Mouse (Mus musculus) monocyte, adult 5-6 weeks (primary cell): Measurements from ENCODE around the gene Rab6a. TPM values are rescaled to one million over a fixed set of nuclear protein-coding genes. Genes with fewer than 3 reads are reported as not detected.
A peak's percentile ranks its signal among the peaks of the same experiment; 100 is the strongest.

Experiments used
- ATAC-seq: fragments of 153-309, 156-312 bp; replicated peaks from 2 replicates; pipeline ENCODE4 v1.8.0; 2017; ENCODE audit warnings: mild to moderate bottlenecking; ENCODE audit not compliant: low TSS enrichment, insufficient number of reproducible peaks, severe bottlenecking, poor library complexity, low FRiP score
- total RNA-seq: library from RNA; stranded (forward); fragments of 200-1000, 200-491, 200-594 nt; gene quantifications from 3 replicates; pipeline ENCODE4 v1.2.3, GENCODE M21; 2017

The Rab6a gene
- total RNA-seq, 1 experiment from 2014 or later = 94.9 TPM

DNA sequence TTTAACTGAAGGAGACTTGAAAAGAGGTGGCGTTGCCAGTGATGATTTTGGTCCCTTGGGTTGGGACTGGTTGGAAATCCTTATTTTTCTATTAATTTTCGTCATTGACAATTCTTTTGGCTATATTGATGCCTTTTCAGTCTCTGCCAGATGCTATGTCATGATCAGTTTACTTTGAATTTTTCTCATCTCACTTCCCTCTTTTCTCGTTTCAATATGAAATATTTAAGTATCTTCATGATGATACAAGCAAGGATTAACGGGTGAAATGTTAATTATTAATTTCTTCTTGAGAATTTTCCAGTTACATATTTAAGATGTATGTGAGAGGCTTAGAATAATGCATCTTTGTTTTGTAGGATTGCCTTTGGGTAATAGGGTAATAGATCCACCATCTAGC lies 1.7 kb downstream of the Rab6a start:
- no peak for ATAC-seq

GRCm38 (mm10) chr7:100616121-100616857 lies 9.1 kb downstream of the Rab6a start:
- ATAC-seq = no peak

GRCm38 (mm10) chr7:100622277-100622676 lies 15.1 kb downstream of the Rab6a start:
- peak; percentile 71; the same call in 1 of the 2 replicates for ATAC-seq

- no peak for ATAC-seq
Measured at GRCm38 (mm10) chr7:100624538-100624937, 17.3 kb downstream of the Rab6a start.

- ATAC-seq = 0 out of 2 replicates have a peak, but pooled peaks have one; percentile 35
Measured at GRCm38 (mm10) chr7:100637657-100638056, 30.4 kb downstream of the Rab6a start.

DNA sequence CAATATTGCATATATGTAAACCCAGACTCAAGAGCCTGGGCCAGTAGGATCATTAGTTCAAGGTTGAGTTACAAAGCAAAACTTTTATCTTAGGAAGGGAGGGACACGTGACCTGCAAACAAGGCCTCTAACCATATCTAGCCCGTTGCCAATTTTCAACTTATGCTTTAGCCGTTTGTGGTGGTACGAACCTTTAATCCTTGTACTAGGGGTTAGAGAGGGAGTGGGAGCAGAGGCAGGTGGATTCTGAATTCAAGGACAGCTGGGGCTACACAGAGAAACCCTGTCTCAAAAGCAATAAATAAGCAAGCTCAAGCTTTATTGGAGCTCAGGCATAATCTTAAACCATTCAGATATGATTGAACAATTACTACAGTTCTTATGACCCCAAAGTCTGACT lies 35.2 kb downstream of the Rab6a start:
- no peak for ATAC-seq

- peak; percentile 34; the same call in 1 of the 2 replicates for ATAC-seq
Measured at GRCm38 (mm10) chr7:100645147-100645546, 37.9 kb downstream of the Rab6a start.

- ATAC-seq = no peak
Measured at GRCm38 (mm10) chr7:100649095-100649494, 41.9 kb downstream of the Rab6a start.

- no peak for ATAC-seq
Measured at GRCm38 (mm10) chr7:100649826-100650225, 42.6 kb downstream of the Rab6a start.

- ATAC-seq = no peak
Measured at GRCm38 (mm10) chr7:100650421-100650820, 43.2 kb downstream of the Rab6a start.

- ATAC-seq = no peak
Measured at GRCm38 (mm10) chr7:100651011-100651410, 43.8 kb downstream of the Rab6a start.

DNA sequence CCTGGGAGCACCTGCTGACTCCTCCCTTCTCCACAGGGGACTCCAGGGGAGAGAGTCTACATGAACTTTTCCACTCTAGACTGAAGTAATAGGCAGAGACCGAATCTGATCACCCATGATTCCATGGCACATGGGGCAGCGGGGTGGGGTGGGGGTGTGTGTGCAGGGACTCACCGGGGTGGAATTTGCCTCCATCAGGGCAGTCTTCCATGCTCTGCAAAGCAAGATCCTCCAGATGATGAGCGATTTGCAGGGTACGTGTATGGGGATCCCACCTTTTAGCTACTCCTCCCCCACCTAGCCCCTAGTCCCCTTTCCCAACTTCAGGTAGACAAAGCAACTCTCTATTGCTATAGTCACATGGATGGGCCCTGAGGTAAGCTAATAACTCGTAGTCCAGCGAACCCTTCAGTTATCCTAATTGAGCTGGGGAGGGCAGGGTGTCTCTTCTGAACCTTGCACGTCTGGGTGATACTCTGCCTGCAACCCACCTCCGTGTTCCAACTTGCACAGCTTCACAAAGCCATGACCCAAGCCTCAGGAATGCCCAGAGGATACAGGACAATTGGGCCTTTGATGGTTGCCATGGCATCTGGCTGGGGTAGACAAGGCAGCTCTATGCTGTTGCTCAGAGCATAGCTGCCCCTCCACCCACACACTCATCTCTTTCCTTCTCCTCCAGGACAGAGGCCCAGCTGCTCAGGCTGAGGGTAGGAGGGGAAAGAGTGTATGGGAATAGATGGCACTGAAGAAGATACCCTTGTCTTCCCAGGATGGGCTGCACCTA lies 46.5 kb downstream of the Rab6a start:
- no peak for ATAC-seq

DNA sequence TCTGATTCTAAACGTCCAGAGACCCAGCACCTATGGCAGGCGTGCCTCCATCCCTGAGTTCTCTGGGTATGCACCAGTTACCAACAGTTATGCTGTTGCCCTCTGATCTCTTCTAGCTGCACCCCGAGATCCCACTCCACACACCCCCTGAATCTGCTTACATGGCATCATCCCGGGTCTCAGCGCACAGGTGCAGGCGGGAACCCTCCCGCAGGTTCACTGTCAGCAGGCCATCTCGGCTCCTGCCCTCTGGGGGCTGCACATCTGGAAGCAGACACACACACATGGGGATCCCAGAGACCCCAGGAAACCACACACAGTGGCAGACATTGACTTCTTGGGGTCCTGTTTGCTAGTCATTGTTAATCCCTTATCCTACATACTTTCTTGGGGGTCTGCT lies 47.2 kb downstream of the Rab6a start:
- no peak for ATAC-seq

GRCm38 (mm10) chr7:100656739-100657138 lies 49.5 kb downstream of the Rab6a start:
- ATAC-seq = no peak

DNA sequence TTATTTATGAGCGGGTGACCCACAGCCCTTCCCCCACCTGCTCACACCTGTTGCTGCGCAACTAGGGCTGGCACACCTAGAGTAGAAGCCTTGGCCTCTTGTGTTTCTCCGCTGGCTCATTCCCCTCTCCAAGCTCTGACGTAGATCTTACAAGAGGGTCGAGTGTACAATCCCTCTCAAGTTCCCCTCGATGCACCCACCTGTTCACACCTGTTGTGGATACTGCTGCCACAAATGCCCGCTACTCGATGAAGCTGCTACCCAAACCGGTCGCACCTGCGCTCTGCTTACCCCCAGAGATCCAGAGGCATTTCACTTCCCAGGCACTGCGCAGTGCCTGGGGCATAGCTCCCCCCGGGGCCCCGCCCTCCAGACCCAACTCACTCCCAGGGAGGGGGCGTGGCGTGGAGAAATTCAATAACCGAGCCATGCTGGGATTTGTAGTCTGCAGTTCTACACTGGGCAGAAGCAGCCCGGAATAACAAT lies 50.9 kb downstream of the Rab6a start:
- ATAC-seq = no peak

DNA sequence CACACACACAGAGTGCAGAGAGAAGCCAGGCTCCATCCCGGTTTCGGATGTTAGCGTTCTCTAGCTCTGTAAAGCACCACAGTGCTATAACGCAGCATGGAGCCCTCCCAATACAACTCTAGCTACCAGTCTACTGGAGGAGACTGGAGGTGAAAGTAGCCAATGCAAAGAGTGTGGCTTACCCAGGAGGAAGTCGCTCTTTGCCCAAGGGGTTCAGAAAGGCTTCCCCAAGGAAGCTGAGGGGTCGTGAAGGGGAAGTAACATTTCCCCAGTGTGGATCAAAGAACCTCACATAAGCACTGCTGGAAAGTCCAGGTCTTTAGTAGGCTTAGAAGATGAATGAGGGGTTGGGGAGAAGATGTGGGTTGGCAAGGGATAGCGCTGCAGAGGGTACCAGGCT lies 54.1 kb downstream of the Rab6a start:
- no peak for ATAC-seq

GRCm38 (mm10) chr7:100662231-100662630 lies 55.0 kb downstream of the Rab6a start, which contains the start of gene Plekhb1:
Plekhb1 (minus strand) TSS chr7:100662414.
- no peak for ATAC-seq

- peak; percentile 96 for ATAC-seq
Measured at GRCm38 (mm10) chr7:100663190-100663589, 56.0 kb downstream of the Rab6a start.

- no peak for ATAC-seq
Measured at GRCm38 (mm10) chr7:100663729-100664304, 56.6 kb downstream of the Rab6a start.
